Mouse (Mus musculus) spleen, adult 2 months (tissue): ENCODE results near the gene Med24. TPM values are rescaled to one million over a fixed set of nuclear protein-coding genes. Genes with fewer than 3 reads are reported as not detected.

Source experiments
- DNase-seq, 2 experiments: peaks; one replicate each; pipeline versions ENCODE4 v3.0.0 to v3.0.0-alpha.2; 2012 to 2021; ENCODE audit warnings: low spot score in 2 of 2, low read depth in 1 of 2
- H3K27ac ChIP-seq: fragments of 200-500 bp; 2 replicates; pipeline ENCODE4 v1.5.1; 2012; ENCODE audit warnings: low read length, inconsistent platforms; ENCODE audit not compliant: insufficient read depth
- H3K27me3 ChIP-seq: fragments of 200-500 bp; 2 replicates; pipeline ENCODE4 v1.6.1; 2012; ENCODE audit warnings: mild to moderate bottlenecking, moderate library complexity, low read length, inconsistent platforms; ENCODE audit not compliant: control insufficient read depth, insufficient read depth
- H3K36me3 ChIP-seq: fragments of 200-500 bp; 2 replicates; pipeline ENCODE4 v1.6.1; 2012; ENCODE audit warnings: mild to moderate bottlenecking, low read length, inconsistent platforms; ENCODE audit not compliant: control insufficient read depth, insufficient read depth
- H3K4me1 ChIP-seq: fragments of 200-500 bp; 2 replicates; pipeline ENCODE4 v1.6.1; 2011; ENCODE audit warnings: inconsistent platforms; ENCODE audit not compliant: control insufficient read depth, insufficient read depth, insufficient read length
- H3K4me3 ChIP-seq: fragments of 200-500 bp; 2 replicates; pipeline ENCODE4 v1.5.1; 2011; ENCODE audit warnings: mild to moderate bottlenecking, inconsistent platforms; ENCODE audit not compliant: insufficient read depth, insufficient read length; ENCODE audit errors: extremely low read depth
- CTCF ChIP-seq: fragments of 200-500 bp; IDR thresholded peaks from 2 replicates; pipeline ENCODE4 v1.5.1; 2011; ENCODE audit warnings: mild to moderate bottlenecking, inconsistent platforms; ENCODE audit not compliant: insufficient read depth, insufficient read length, insufficient replicate concordance; ENCODE audit errors: extremely low read depth
- POLR2A ChIP-seq: fragments of 200-500 bp; IDR thresholded peaks from 2 replicates; pipeline ENCODE4 v1.6.1; 2011; ENCODE audit warnings: low read depth, low read length, inconsistent platforms
- WGBS: fragments of 180-500 bp; shearing (Covaris S2); methylation state at CpG from one replicate; pipeline ENCODE4 v1.1.7; 2018; 5-methylcytosine and 5-hydroxymethylcytosine counted together
- polyA plus RNA-seq: library from polyadenylated mRNA; depleted of rRNA; stranded (reverse); fragments of >200 nt; gene quantifications from 2 replicates; pipeline ENCODE4 v1.2.3, GENCODE M21; 2012

The Med24 gene
- polyA plus RNA-seq, 1 experiment = 53.6 TPM

DNA sequence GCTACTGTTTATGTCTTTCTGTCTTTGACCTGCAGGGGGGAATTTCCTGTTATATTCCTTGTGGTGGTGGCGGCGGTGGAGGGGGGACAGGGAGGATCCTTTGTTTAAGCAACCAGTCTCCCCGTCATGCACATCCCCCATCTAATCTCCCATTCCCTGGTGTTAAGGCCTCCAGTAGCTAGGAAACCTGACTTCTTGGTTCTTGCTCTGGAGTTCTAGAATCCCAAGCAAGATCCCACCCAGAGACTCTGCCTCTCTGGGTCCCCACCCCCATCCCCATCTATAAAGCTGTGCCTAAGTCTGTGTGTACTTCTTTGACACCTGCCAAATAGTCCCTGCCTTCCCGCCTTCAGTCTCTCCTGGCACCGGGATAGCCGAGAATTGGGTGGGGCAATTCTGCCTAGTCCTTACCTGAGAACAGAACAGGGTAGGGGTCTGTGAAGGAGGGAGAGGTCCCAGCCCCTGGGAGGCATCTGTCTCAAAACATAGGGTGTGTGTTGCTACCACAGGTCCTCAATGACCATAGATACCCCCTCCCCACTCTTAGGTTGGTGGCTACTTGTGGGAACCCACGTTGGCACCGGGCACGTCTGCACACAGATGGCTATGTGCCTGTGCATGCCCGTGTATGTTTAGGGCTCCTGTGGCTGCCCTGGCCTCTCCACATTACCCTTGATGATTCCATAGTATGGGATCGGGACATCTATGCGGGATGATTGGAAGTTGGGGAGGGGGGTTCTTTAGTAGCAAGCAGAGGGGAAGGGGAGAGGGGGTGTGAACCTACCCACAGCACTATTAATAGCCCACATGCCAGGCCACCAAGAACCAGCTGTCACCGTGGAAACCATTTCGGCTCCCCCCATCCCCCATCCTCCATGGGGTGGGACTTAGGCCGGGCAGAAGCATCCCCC lies 19.5 kb upstream of the Med24 start:
- TF ChIP-seq CTCF (no peak), POLR2A (no peak)
- no peaks in the 10 kb centered on the region for H3K27me3 ChIP-seq
- WGBS = 53% methylated on average over 15 of the region's 15 CpGs
- no peak for DNase-seq
- no peak overlapping the region for H3K27ac ChIP-seq
- H3K36me3 ChIP-seq = no peaks in the 10 kb centered on the region
- H3K4me1 ChIP-seq = peaks cover 38% of the 10 kb centered on the region
- no peak overlapping the region for H3K4me3 ChIP-seq

DNA sequence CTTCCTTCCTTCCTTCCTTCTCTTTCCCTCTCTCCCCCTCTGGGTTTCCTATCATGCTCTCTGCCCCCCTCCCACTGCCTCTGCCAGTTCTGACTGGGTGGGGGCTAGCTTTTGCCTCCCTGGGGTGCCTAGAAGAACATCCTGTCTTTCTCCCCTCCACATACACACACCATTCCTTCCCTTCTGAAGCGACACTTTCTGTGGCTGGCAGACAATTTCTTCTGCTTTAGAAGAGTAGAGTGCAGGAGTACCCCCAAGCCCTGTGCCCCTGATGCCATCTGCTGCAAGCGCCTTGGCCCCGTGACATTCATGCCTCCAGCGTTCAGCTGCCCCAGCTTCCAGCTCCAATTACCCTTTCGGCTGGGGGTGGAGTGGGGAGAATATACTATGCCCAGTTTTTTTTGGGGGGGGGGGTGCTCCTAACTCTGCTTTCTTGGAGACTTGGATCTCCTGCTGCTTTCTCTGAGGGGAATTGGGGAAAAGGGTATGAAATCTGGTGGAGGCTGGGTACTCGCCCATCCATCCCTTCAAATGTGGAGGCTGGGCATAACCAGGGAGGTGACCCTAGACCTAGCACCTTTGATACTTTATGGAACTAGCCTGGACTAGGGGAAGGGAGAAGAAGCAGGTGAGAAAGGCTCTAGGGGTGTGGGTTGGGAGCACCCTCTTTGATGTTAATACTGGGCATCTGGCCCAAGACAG lies 18.7 kb upstream of the Med24 start:
- H3K4me3 ChIP-seq = no peak overlapping the region
- 27% methylated on average over 6 of the region's 6 CpGs for WGBS

DNA sequence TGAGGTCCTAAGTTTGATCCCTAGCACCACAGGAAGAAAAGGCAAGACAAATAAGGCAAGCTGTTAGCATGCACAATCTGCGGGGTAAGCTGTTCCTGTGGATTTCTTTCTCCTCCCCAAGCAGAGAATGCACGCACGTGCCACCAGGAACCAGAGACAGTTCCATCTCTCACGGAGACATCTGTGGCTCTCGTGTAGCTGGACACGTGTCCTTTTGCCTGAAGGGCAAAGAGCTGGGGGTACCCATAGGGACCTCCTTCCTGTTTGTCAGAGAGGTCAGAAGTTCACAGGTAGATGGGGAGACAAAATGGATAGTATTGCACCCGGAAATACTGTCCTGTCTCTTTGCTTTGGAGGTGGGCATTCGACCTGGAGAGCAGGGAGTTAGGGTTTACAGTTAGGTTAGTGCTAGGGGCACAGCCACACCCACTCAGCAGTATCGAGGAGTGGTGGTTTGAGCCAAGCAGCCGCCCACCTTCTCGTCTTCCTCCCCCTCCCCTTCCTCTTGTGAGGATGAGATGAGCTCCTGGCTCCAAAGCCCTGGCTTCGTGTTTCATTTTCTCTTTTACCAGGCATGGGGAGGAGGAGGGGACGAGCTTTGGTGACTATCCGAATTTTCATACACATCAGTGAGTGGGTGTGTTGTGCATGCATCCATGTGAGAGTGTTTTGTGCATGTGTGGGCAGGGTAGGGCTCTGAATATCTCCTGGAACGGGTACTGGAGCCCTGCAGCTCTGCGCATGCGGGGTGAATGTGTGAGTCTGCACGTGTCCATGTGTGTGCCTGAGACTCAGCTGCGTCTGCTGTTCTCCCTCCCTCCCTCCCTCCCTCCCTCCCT lies 17.8 kb upstream of the Med24 start:
- Histone ChIP-seq H3K4me1 (peaks cover 40% of the 10 kb centered on the region), H3K27ac (0 out of 2 replicates have a peak overlapping the region, but pooled peaks have one; percentile 4), H3K27me3 (no peaks in the 10 kb centered on the region), H3K4me3 (peak overlapping the region; percentile 44), H3K36me3 (no peaks in the 10 kb centered on the region)
- no peak for TF ChIP-seq CTCF
- TF ChIP-seq POLR2A = no peak
- DNase-seq = peak in 1 of 2 experiments; percentile 56
- WGBS = 2% methylated on average over 19 of the region's 19 CpGs

More for the DNA sequence above, 18.7 kb upstream of the Med24 start:
- H3K36me3 ChIP-seq = no peaks in the 10 kb centered on the region
- H3K27ac ChIP-seq = no peak overlapping the region; the same call in 1 of the 2 replicates
- TF ChIP-seq POLR2A (no peak), CTCF (no peak)
- no peak for DNase-seq
- peaks cover 38% of the 10 kb centered on the region for H3K4me1 ChIP-seq
- H3K27me3 ChIP-seq = no peaks in the 10 kb centered on the region

DNA sequence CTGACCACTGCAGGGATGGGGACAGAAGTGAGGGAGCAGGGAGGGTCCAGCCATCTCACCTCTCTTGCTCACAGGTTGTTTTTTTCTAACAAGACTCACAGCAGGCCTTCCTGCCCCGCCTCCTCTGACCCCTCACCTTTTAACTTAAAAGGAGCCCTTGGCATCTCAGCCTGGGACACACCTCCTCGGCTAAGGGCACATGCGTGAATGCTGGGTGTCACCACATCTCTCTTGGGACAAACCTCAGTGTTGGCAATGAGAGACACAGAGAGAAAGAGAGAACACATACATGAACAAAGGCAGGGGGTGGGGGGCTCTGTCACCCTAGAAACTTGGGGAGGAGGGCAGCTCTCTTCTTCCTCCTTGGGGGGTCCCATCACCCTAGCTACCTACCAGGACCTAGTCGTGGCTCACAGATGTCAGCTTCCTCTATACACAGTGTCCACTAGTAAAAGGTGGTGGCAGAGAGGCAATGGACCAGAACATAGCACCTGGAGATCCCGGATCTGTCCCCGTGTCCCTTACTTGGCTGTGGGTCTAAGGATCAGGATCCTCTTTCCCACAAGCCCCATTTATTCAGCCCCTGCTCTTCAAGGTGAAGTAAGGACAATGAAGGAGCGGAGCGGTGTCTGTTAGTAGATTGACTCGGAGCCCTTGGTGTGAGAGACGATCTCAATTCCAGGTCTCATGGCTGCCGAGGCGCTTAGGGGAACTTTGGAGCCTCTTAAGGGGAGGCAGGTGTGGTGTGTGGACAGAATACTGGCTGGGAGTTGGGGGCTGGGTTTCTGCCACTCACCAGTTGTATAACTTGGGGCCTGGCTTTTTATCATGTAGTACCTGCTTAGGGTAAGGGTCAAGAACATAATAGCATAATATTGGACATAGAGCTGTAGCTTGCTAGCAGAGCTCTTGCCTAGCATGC lies 17.0 kb upstream of the Med24 start:
- H3K4me1 ChIP-seq = peaks cover 37% of the 10 kb centered on the region
- 54% methylated on average over 12 of the region's 12 CpGs for WGBS

DNA sequence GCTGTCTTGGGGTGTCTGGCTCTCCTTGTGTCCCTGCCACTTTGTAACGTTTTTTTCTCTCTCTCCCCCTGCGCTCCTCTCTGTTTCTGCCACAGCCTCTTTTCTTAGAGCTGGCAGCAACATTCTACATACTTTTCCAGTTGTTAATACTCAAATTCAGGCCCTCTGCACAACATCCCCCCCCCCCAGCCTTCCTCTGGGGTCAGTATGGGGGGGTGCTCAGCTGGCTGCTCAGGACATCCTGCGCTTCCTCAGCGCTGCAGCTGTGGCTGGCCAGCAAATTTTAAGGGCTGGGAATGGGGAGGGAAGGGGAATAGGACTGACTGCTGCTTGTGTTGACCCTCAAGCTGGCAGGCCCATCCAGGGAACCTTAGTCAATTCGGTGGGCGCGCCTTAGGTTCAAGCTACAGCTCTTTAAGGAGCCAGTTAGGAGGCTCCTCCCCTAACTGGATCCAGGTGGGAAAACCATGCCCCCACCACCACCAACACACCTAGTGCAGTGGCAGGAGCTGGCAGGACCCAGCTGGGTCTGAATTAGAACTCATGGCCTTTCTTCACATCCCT lies 15.3 kb upstream of the Med24 start:
- WGBS = 80% methylated on average over 7 of the region's 7 CpGs
- Histone ChIP-seq H3K4me1 (peaks cover 30% of the 10 kb centered on the region), H3K27me3 (no peaks in the 10 kb centered on the region), H3K27ac (no peak overlapping the region), H3K36me3 (no peaks in the 10 kb centered on the region), H3K4me3 (no peak overlapping the region)
- TF ChIP-seq POLR2A (no peak), CTCF (no peak)
- no peak for DNase-seq

More for the DNA sequence above, 17.0 kb upstream of the Med24 start:
- H3K27me3 ChIP-seq = no peaks in the 10 kb centered on the region
- no peak overlapping the region for H3K4me3 ChIP-seq
- TF ChIP-seq POLR2A (no peak), CTCF (no peak)
- H3K36me3 ChIP-seq = no peaks in the 10 kb centered on the region
- DNase-seq = no peak
- no peak overlapping the region for H3K27ac ChIP-seq
